Mouse (Mus musculus): ENCODE measurements around the gene A4gnt.
"Not testable (repeated sequence)": the region's sequence is repeated elsewhere in the genome, so short reads cannot be mapped to it uniquely, and the experiment has no call there.

GRCm38 (mm10) chr9:99599127-99599526 is 13.2 kb upstream of the A4gnt start:
- not testable (repeated sequence) for TF ChIP-seq CTCF, EP300 (IDR thresholded peaks at IDR 0.05)
